ENCODE assay signal across 30 mouse cellular contexts in genomic region chr7:84636939-84637338, GRCm38 (mm10). TPM values are rescaled to one million over a fixed set of nuclear protein-coding genes. Genes with fewer than 3 reads are reported as not detected.
"Had no signal": no experiment of that assay in that cellular context is flagged by ENCODE, and none has a peak within 500 bp of the region (broad histone marks: within the 10 kb centered on the region; RNA-seq: fewer than 3 reads in every experiment).

No protein-coding gene starts in this region.

- H3K4me3 ChIP-seq: left cerebral cortex, adult 2 months; limb, embryonic 10.5 days; limb, embryonic 12.5 days; limb, embryonic 13.5 days; limb, embryonic 15.5 days; liver, embryonic 13.5 days; liver, embryonic 15.5 days; lung, embryonic 15.5 days; megakaryocyte, embryonic 14.5 days; midbrain, embryonic 10.5 days; midbrain, embryonic 12.5 days; midbrain, embryonic 13.5 days; midbrain, embryonic 15.5 days; myocyte; neural tube, embryonic 12.5 days had no signal

- H3K27ac ChIP-seq: left cerebral cortex, adult 2 months; limb, embryonic 10.5 days; limb, embryonic 12.5 days; limb, embryonic 13.5 days; limb, embryonic 15.5 days; liver, embryonic 13.5 days; liver, embryonic 14.5 days; liver, embryonic 15.5 days; lung, embryonic 15.5 days; macrophage; midbrain, embryonic 10.5 days; midbrain, embryonic 12.5 days; midbrain, embryonic 13.5 days; midbrain, embryonic 15.5 days; neural tube, embryonic 12.5 days had no signal

- H3K4me2 ChIP-seq: limb, embryonic 12.5 days; limb, embryonic 13.5 days; limb, embryonic 15.5 days; liver, embryonic 13.5 days; liver, embryonic 15.5 days; lung, embryonic 14.5 days; lung, embryonic 15.5 days; midbrain, embryonic 12.5 days; midbrain, embryonic 13.5 days; midbrain, embryonic 15.5 days; neural tube, embryonic 12.5 days had no signal

- H3K36me3 ChIP-seq: midbrain, embryonic 15.5 days had no signal

- H3K9ac ChIP-seq: limb, embryonic 12.5 days; limb, embryonic 13.5 days; limb, embryonic 15.5 days; liver, embryonic 13.5 days; liver, embryonic 14.5 days; liver, embryonic 15.5 days; lung, embryonic 14.5 days; lung, embryonic 15.5 days; midbrain, embryonic 12.5 days; midbrain, embryonic 13.5 days; midbrain, embryonic 15.5 days; neural tube, embryonic 12.5 days had no signal

- H3K27me3 ChIP-seq: limb, embryonic 12.5 days; limb, embryonic 13.5 days; limb, embryonic 15.5 days; liver, embryonic 13.5 days; liver, embryonic 15.5 days; lung, embryonic 15.5 days; megakaryocyte, embryonic 14.5 days; midbrain, embryonic 12.5 days; midbrain, embryonic 13.5 days; midbrain, embryonic 15.5 days; neural tube, embryonic 12.5 days had no signal

- DNase-seq: layer of hippocampus, postnatal 36 days; left cerebral cortex, postnatal 4 days; liver; liver, embryonic 13.5 days; lung, adult 18-20 months; lung, adult 2 months; lung, embryonic 14.5 days; lung, postnatal 10 days; lung, postnatal 14 days; lung, postnatal 36 days; lung, postnatal 4 days; midbrain, embryonic 14.5 days had no signal

- H3K9me3 ChIP-seq: limb, embryonic 10.5 days; limb, embryonic 12.5 days; limb, embryonic 13.5 days; limb, embryonic 15.5 days; liver, embryonic 13.5 days; liver, embryonic 15.5 days; lung, embryonic 15.5 days; megakaryocyte, embryonic 14.5 days; midbrain, embryonic 10.5 days; midbrain, embryonic 12.5 days; midbrain, embryonic 13.5 days; midbrain, embryonic 15.5 days; neural tube, embryonic 12.5 days had no signal

- ATAC-seq: lung, postnatal 0 days; midbrain, embryonic 13.5 days; midbrain, embryonic 15.5 days had no signal

- H3K4me1 ChIP-seq: limb, embryonic 10.5 days; limb, embryonic 12.5 days; limb, embryonic 15.5 days; lung, embryonic 15.5 days; midbrain, embryonic 15.5 days; neural tube, embryonic 12.5 days had no signal

RNA-seq across cellular contexts. Expression of gene Fah, which starts 30.4 kb away (rescaled TPM):
- total RNA-seq: megakaryocyte, adult 5-6 weeks had no signal
